8 mouse cellular contexts compared by ENCODE assay signal in genomic region chr11:16260764-16261578, GRCm38 (mm10). TPM values are rescaled to one million over a fixed set of nuclear protein-coding genes. Genes with fewer than 3 reads are reported as not detected.
A peak's percentile ranks its signal among the peaks of the same experiment; 100 is the strongest.
DNase-seq lines count a peak whose midpoint lies in the region; ATAC-seq and TF ChIP-seq lines count a peak whose summit lies in the region.

No protein-coding gene starts in this region.

- peak overlapping the region; percentile 40 for H3K27ac ChIP-seq in hindbrain, embryonic 13.5 days
- no peak overlapping the region for H3K27ac ChIP-seq in lung, postnatal 0 days (ENCODE audit: low read length)

- TF ChIP-seq CTCF in lung, postnatal 0 days (IDR thresholded peaks at IDR 0.05): peak; percentile 68

- under 1% methylated on average over 40 of the region's 40 CpGs for WGBS in hindbrain, embryonic 13.5 days
- under 1% methylated on average over 40 of the region's 40 CpGs for WGBS in lung, postnatal 0 days

- H3K9me3 ChIP-seq in hindbrain, embryonic 13.5 days: no peaks in the 10 kb centered on the region
- no peaks in the 10 kb centered on the region for H3K9me3 ChIP-seq in lung, postnatal 0 days (ENCODE audit: low read length)

- H3K36me3 ChIP-seq in hindbrain, embryonic 13.5 days: no peaks in the 10 kb centered on the region
- no peaks in the 10 kb centered on the region for H3K36me3 ChIP-seq in lung, postnatal 0 days (ENCODE audit: insufficient read depth, low read length)

- H3K27me3 ChIP-seq in hindbrain, embryonic 13.5 days: peaks cover 32% of the 10 kb centered on the region
- peaks cover 23% of the 10 kb centered on the region; the same call in 1 of the 2 replicates for H3K27me3 ChIP-seq in lung, postnatal 0 days (replicated peaks; ENCODE audit: insufficient read depth, low read length)

- peak; percentile 78 for DNase-seq in WW6 (ENCODE audit: low read depth, low spot score)
- DNase-seq in cerebellum, adult 8-10 months: peak; percentile 68
- DNase-seq in layer of hippocampus, postnatal 14 days (ENCODE audit: low spot score in 2 of 2): peak; percentile 75 to 83
- DNase-seq in lung, postnatal 0 days (ENCODE audit: low spot score): peak; percentile 38
- DNase-seq in retina, postnatal 7 days (ENCODE audit: low read depth, low spot score): peak; percentile 54
- no peak for DNase-seq in spleen, postnatal 14 days (ENCODE audit: low spot score in 2 of 2)

- H3K4me1 ChIP-seq in hindbrain, embryonic 13.5 days (replicated peaks): peaks cover 35% of the 10 kb centered on the region
- H3K4me1 ChIP-seq in lung, postnatal 0 days (ENCODE audit: insufficient read depth, low read depth, low read length): no peaks in the 10 kb centered on the region

- no peak for TF ChIP-seq EP300 in lung, postnatal 0 days (IDR thresholded peaks at IDR 0.05)

- peak overlapping the region; percentile 66 for H3K9ac ChIP-seq in hindbrain, embryonic 13.5 days
- no peak overlapping the region for H3K9ac ChIP-seq in lung, postnatal 0 days (replicated peaks; ENCODE audit: low read depth)

- peak overlapping the region; percentile 84 for H3K4me2 ChIP-seq in hindbrain, embryonic 13.5 days
- peak overlapping the region; percentile 36 for H3K4me2 ChIP-seq in lung, postnatal 0 days (replicated peaks; ENCODE audit: low read depth, low read length)

- peak; percentile 59 for ATAC-seq in frontal cortex, adult (ENCODE audit: low TSS enrichment)
- ATAC-seq in hindbrain, embryonic 13.5 days (ENCODE audit: low FRiP score): peak; percentile 71
- no peak; the same call in 1 of the 2 replicates for ATAC-seq in lung, postnatal 0 days

- peak overlapping the region; percentile 65 for H3K4me3 ChIP-seq in hindbrain, embryonic 13.5 days
- H3K4me3 ChIP-seq in lung, postnatal 0 days (ENCODE audit: low read depth, low read length): peak overlapping the region; percentile 14; the same call in 1 of the 2 replicates

RNA-seq across cellular contexts. Expression of gene Vstm2a, which starts 3.4 kb away (rescaled TPM):
- 46.3 and 53.0 TPM in 2 replicates for polyA plus RNA-seq in hindbrain, embryonic 13.5 days (2015; fragmentation: Nextera tagmentation; extraction: Ambion mirVana)
- total RNA-seq in layer of hippocampus, postnatal 14 days (2021): 100 to 1,000 TPM; 114 to 130 TPM
- polyA plus RNA-seq in lung, postnatal 0 days (2015; fragmentation: Nextera tagmentation; extraction: Ambion mirVana): 0.43 and 0.51 TPM in 2 replicates

Comparison
In these comparisons a context has a peak if more than half of its experiments do, and no peak if none do; other contexts are left out.
1. DNase-seq: peak in WW6 (single experiment), cerebellum, adult 8-10 months (single experiment), layer of hippocampus, postnatal 14 days (2 of 2), lung, postnatal 0 days (single experiment) and retina, postnatal 7 days (single experiment); none in spleen, postnatal 14 days (0 of 2).
2. RNA of gene Vstm2a, which starts 3.4 kb away (polyA plus RNA-seq): 46.3 to 53.0 TPM in hindbrain, embryonic 13.5 days; 0.43 to 0.51 TPM in lung, postnatal 0 days; every median in the first group is over 10 times any median in the second.